Mouse (Mus musculus) spleen, adult 18-20 months (tissue): ENCODE data around the gene Fcgbp.
"Not testable (repeated sequence)": the region's sequence is repeated elsewhere in the genome, so short reads cannot be mapped to it uniquely, and the experiment has no call there.

Experiments
- DNase-seq, 2 experiments: peaks; one replicate each; pipeline ENCODE4 v3.0.0; 2022; ENCODE audit warnings: mixed read lengths in 2 of 2

Fcgbp gene

DNA sequence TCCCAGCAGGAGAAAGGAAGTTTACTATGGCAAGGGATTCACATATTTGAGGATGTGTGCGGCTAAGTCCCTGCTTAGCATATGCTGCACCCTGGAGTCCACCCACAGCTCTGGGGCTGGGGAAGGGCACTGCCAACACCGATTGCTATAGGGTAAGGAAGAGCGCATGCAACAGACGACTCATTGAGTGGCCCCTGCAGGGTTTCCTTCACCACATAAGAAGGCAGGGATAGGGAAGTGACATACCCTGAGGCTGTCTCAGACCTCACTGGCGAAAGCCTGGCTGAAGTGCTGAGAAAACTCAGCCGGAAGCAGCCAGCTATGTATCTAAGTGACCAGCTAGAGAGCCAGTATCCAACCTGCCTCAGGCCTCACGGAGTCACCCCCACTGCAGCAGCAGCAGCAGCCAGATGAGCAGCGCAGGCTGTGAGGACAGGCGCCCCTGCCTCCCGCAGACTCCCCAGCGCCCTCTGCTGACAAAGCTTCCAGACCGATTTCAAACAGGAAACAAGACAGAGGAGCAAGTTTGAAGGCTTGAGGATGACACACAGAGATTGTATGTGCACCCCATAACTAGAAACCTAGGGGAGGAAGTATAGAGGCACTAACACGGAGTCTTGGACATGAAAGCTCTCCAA, 80.7 kb downstream of the Fcgbp start:
- peak in 1 of 2 experiments; percentile 42 for DNase-seq

DNA sequence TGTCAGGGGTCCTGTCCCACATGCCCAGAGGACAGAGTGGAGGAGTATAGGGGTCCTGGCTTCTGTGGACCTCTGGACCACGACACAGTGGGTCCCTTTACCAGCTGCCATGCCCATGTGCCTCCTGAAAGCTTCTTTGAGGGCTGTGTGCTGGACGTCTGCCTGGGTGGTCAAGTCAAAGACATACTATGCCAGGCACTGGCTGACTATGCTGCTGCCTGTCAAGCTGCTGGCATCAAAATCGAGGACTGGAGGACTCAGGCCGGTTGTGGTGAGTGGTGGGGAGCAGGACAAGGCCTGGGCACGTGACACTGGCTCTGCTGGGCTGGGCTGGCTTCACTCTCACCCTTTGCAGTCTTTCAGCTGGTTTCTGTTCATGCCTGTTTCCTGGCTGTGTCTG, 82.6 kb downstream of the Fcgbp start:
- not testable (repeated sequence) for DNase-seq

DNA sequence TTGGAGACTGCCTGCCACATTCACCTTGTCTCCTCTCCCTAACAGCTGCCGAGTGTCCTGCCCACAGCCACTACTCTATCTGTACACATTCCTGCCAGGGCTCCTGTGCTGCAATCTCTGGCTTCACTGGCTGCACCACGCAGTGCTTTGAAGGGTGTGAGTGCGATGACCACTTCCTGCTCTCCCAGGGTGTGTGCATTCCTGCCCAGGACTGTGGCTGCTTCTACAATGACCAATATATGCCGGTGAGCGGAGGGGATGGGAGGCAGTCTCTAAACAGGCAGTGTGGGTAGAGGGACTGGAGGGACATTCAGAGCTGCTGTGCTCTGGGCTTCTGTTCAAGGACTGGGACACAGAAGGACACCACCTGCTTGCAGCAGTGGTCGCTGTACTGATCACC, 88.3 kb downstream of the Fcgbp start:
- DNase-seq, result no peak

DNA sequence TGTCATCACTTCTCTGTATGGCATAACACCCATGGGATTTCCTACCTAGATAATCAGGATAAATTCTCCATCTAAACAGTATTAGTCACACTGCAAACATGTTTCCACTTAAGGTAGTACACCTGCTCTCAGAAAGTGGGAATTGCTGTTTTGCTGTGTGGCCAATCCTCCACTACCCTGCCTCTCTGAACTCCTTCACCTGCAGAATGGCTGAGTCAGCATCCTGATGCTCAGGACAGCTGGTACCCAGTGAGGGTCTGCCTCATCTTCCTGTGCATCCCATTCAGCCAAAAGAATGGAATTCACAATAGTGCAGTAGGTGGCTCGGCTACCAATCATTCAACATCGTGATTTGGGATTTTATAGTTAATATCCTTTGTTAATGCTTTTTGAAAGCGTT, 88.9 kb downstream of the Fcgbp start:
- no peak for DNase-seq

DNA sequence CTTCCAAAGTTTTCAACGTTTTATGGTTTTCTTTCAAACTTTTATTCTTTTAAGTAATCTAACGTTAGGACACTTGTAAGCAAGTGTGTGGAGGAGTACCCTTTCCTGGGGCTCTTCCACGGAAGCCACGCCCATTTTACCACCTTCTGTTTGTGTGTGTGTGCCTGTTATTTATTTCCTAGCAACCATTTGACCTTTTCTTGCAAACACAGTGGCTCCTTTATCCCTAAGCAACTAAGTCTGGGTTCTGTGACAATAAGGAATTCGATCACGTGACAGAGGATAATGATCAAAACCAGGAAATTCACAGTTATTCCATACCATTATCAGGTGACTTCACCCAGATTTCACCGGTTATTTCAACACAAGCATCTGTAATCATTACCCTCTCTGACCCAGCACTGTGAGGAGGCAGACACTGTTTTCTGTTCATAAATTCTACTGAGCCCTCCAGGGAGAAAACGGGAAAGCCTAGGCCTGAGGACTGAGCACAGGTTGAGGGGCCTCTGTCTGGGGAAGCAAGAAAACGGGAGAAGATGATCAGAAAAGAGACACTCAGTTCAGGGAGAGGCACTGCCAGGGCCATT, 90.2 kb downstream of the Fcgbp start:
- no peak for DNase-seq

DNA sequence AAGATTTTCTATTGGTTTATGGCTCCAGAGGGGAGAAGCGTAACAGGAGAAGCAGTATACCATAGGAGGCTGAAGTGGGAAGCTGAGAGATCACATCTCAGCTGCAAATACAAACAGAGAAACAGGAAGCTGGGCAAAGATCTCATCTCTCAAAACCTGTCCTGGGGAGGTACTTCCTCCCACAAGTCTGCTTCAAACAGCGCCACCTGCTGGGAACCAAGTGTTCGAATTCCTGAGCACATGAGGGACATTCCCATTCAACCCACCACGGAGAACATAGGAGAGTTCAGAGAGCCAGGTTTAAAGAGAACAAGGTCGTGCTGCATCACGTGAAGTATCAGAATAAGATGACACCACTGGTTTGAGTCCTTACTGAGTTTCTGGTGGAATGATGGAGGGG, 94.4 kb downstream of the Fcgbp start:
- DNase-seq, result no peak

DNA sequence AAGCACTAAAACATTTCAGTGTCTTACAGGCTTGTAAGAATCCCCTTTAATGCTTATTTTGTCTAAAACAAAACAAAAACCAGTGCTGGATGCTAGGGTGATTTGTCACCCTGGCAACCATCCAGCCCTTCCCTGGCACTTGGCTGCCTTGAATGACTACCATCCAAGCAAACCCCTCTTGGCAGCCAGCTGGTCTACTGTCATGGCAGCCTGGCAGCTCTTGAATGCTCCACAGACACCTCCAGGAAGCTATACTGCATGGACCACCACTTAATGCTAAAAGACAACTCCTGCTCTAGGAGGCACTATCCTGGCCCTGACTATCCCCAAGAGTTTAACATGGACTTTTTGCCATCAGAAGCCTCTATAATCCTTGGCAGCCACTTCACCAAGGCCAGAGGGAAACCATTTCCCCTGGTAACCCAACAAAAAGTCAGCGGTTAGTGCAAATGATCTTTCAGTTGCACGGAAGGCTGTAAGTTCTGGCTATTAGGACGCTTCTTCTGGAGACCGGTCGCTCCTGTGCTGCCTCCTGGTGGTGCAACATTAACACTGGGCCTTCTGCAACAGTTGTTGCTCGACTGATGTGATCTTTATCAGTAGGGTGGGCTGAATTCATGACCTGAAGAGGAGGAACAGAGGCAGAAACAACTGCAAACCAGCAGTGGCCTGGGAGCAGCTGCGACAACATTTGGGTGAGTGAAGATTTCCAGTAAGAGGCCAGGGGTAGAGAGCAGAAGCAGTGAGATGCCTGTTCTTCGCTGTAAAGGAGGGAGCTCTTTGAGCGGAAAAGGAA, 97.5 kb downstream of the Fcgbp start:
- peak; percentile 53 to 65 for DNase-seq

DNA sequence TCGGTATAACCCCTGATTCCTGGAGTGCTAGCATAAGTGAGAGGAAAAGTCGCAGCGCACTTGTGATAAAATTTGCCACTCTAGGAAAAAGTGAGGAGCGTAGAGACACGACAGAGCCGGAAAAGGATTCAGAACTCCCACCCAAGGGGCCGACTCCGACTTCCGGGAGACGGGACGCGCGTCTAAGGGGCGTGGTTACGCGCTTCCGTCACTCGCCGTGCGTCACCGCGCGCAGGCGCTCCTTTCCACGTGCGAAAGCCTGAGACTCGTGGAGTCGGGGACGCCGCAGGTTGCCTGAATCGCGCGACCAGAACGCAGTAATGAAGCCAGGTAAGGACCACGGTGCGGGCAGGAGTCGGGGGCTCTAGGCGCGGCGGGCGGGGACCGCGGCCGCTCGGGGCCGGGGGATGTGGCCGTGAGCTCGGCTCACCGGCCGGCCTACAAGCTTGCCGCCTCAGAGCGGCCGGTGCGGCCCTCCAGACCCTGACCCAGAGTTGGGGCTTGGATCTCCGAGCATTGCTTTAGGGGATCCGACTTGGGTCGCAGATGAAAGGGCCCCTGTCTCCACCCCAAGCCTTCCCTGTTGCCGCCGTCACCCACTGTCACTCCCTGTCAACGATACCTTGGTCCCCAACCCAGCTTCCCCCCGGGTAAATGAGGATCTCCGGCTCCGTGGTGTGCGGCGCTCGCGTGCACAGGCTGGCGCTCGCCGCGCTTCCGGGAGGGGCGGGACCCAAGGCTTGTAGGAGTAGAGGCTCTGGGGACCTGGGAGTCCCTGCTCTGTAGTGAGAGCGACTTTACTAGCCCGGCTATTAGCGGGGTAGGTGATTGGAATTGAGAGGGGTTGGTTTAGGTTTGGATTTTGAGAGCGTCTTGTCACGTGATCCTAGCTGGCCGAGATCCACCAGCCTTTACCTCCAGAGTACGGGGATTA, 98.7 kb downstream of the Fcgbp start, which contains the start of gene Fbl:
TSS of gene Fbl (plus strand) at position 222 of the 934 bp plus-strand sequence.
- peak; percentile 82 to 90 for DNase-seq
